Mouse (Mus musculus): ENCODE measurements around the gene Cmtm2a. TPM values are rescaled to one million over a fixed set of nuclear protein-coding genes. Genes with fewer than 3 reads are reported as not detected.
"Not testable (repeated sequence)": the region's sequence is repeated elsewhere in the genome, so short reads cannot be mapped to it uniquely, and the experiment has no call there.

The Cmtm2a gene
- total RNA-seq (2018; cell fraction: chromatin; rRNA removed), result not detected
- total RNA-seq (2018; cell fraction: cytosol; rRNA removed), result not detected
- not detected for total RNA-seq (2018; cell fraction: nucleus; rRNA removed)
- polyA plus RNA-seq (2018), result not detected in 3 replicates

DNA sequence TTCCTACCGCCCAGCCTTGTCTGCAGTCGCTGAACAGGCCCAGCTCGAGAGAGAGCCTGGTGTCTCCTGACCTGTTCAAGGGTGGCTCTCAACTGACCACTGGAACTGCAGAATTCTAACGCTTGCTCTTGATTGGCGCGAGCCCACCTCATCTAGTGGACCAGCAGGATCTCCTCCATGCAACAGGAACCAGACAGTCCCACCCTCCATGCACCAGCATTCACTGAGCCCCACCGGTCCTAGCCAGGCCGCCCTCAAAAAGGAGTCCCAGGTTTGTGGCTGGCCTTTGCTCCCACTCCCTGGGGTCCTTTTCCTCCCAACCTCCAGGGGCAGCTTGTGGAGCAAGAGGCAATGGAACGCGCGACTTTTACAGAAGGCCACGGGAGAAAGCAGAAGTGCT, at the start of gene Cmtm2a:
TSS of gene Cmtm2a (minus strand) at position 101 of the 400 bp plus-strand sequence.
- not testable (repeated sequence) for H3K4me3 ChIP-seq (ENCODE audit: inconsistent target); H3K27ac ChIP-seq; H3K36me3 ChIP-seq (ENCODE audit: inconsistent target); H3K79me2 ChIP-seq (ENCODE audit: inconsistent target)
- 72% methylated on average over 6 of the region's 12 CpGs for WGBS (ENCODE audit: missing documents)

DNA sequence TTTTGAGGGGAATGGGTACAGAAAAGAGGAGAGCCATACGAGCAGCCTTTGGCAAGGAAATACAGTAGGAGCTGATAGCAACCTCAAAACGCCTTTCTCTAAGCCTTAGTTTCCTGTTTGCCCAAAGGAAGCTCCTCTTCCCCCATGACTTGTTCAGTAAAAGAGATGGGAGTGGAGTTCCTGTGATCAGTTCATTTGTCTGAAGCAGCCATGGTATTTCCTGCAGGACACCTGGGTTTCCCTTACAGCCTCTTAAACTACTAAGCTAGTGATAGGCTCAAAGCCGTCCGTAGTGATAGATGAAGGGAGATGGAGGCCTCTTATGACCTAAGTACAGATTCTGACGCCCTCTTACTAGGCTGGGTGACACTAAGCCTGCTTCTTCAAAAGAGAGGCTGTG, 49.4 kb upstream of the Cmtm2a start:
- Histone ChIP-seq H3K4me3 (ENCODE audit: inconsistent target) (no peak overlapping the region), H3K27ac (peak overlapping the region; percentile 94), H3K79me2 (ENCODE audit: inconsistent target) (peaks cover 44% of the 10 kb centered on the region), H3K36me3 (ENCODE audit: inconsistent target) (peaks cover 27% of the 10 kb centered on the region)
- 78% methylated on average over 5 of the region's 5 CpGs for WGBS (ENCODE audit: missing documents)

DNA sequence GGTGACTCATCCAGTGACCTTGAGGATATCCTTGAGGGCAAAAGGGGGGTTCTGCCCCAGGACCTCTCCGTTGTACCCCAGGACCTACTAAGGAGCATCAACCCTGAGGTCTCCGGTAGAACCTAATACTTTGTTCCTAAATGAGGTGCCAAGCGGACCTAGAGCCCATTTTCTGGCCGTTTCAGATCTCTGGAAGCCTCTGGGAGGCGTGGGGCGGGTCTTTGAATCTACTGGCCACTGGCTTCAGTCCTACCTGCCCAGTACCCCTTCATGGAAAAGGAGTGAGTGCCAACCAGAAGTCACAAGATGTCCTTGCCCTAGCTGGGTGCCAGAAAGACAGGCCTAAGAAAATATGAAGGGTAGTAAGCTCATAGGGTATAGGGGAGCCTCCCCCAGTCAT, 48.7 kb upstream of the Cmtm2a start:
- peak overlapping the region; percentile 94 for H3K27ac ChIP-seq
- peak overlapping the region; percentile 51 for H3K4me3 ChIP-seq (ENCODE audit: inconsistent target)

DNA sequence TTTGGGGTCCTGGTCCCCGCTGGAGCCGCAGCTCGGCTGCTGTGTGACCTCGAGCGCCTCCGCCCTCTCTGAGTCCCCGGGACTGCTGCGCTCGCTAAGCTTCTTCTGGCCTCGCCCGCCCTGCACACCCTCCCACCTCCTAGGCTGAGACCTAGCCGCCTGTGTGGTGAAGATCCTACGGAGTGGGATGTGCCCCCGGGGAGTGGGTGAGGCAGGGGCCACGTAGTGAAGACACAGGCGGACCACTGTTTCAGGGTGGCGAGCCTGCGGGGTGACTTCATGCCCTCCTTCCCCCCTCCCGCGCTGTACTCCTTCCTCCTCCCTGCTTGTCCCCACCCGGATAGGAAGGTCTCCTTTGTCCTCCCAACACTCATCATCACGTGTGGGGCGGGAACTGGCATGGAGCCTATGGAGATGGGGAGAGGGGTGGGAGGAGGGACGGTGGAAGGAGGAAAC, 48.2 kb upstream of the Cmtm2a start:
- peaks cover 15% of the 10 kb centered on the region for H3K36me3 ChIP-seq (ENCODE audit: inconsistent target)
- H3K4me3 ChIP-seq (ENCODE audit: inconsistent target), result peak overlapping the region; percentile 51
- H3K79me2 ChIP-seq (ENCODE audit: inconsistent target), result peaks cover 44% of the 10 kb centered on the region
- 4% methylated on average over 22 of the region's 24 CpGs for whole genome bisulfite sequencing (ENCODE audit: missing documents)
- H3K27ac ChIP-seq, result peak overlapping the region; percentile 94

More for the DNA sequence above, 48.7 kb upstream of the Cmtm2a start:
- 76% methylated on average over 6 of the region's 6 CpGs for WGBS (ENCODE audit: missing documents)
- H3K79me2 ChIP-seq (ENCODE audit: inconsistent target), result peaks cover 44% of the 10 kb centered on the region
- H3K36me3 ChIP-seq (ENCODE audit: inconsistent target), result peaks cover 21% of the 10 kb centered on the region

DNA sequence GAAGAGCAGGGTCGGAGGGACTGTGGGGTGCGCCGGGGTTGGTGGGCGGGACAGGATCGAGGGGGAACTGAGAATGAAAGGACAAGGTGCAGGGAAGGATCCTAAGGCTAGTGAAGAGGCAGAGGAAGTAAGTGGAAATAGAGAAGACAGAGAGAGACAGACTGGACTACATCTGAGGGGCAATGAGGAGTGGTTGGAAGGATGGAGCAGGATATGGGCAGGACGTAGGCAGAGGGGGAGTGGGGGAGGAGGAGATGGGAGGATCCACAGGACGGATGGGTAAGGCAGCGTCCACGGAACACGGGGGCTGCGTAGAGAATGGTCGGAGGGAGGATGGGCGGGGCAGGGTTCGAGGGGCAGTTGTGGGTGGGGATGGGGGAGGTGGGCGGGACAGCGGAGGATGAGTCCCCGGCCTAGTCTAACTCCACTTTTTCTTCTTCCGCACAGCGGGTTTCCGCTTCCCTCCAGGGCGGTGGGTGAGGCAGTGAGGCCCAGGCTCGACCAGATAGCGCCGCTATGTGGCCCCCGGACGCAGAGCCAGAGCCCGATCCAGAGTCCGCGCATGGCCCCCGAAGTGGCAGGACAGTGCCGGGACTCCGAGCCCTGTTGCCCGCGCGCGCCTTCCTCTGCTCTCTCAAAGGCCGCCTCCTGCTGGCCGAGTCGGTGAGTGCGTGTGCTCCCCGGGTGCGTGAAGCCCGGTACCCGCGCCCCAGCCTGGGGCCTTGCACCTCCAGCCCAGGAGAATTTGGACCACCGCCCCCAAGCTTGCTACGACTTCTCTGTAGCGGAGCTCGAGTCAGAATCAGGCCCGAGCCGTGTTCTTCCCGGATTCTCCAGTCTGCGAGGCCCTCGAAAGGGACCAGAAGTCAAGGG, 47.5 kb upstream of the Cmtm2a start:
- Histone ChIP-seq H3K79me2 (ENCODE audit: inconsistent target) (peaks cover 44% of the 10 kb centered on the region), H3K36me3 (ENCODE audit: inconsistent target) (peaks cover 8% of the 10 kb centered on the region), H3K27ac (peak overlapping the region; percentile 94), H3K4me3 (ENCODE audit: inconsistent target) (peak overlapping the region; percentile 51)
- WGBS (ENCODE audit: missing documents), result 1% methylated on average over 49 of the region's 54 CpGs

DNA sequence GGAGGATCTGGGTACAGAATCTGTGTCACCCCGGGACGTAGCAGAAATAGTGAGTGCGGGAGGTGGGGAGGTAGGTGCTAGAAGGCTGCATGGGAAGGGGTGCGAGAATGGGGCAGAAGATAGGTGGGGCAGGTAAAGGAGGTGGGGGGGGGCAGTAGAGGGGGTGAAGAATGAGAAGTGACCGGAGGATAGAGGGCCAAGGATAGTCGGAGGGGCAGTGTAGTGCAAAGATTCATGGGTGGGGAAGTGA, 46.9 kb upstream of the Cmtm2a start:
- H3K79me2 ChIP-seq (ENCODE audit: inconsistent target), result peaks cover 39% of the 10 kb centered on the region
- 3% methylated on average over 6 of the region's 6 CpGs for WGBS (ENCODE audit: missing documents)
- peak overlapping the region; percentile 94 for H3K27ac ChIP-seq
- peaks cover 3% of the 10 kb centered on the region; the same call in 1 of the 2 replicates for H3K36me3 ChIP-seq (ENCODE audit: inconsistent target)
- H3K4me3 ChIP-seq (ENCODE audit: inconsistent target), result peak overlapping the region; percentile 51

DNA sequence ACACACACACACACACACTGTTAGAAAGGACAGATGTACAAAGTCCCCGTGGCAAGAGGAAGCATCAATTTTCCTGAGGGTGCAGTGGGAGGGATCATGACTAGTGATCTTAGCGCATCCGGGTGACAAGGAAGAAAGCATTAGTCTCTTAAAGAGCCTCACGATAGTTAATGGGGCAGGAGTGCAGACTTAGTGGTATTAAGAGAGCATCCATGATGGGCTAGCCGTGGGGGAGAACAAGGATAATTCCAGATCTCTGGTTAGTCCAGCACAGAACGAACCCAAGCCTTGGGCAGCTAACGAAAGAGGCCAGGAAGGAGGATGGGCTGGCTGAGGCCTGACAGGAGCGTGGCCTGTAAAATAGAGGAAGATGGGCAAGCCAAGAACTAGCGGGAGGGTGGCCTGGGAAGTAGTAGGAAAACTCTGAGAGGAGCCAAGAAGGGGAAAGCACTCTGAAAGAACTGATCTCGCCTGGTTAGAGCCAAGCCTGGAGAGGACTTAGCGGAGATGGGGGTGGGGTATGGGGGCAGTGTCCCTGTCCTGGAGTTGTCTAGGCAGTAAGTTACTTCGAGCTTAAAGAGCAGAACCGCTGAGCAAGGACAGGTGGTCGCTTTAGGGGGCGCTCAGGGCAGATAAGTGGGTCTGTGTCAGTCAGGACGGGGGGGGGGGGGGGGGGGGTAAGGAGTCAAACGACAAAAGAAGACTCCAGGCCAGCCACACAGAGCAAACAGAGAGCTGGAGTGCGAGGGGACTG, 46.4 kb upstream of the Cmtm2a start, which contains the start of gene Cmtm3:
TSS of gene Cmtm3 (plus strand) at position 182 of the 754 bp plus-strand sequence.
- Histone ChIP-seq H3K4me3 (ENCODE audit: inconsistent target) (peak within 1 kb of the TSS; percentile 51), H3K27ac (peak within 1 kb of the TSS; percentile 94), H3K36me3 (ENCODE audit: inconsistent target) (no peaks in the 10 kb centered on the region), H3K79me2 (ENCODE audit: inconsistent target) (peaks cover 34% of the 10 kb centered on the region)
- 34% methylated on average over 16 of the region's 18 CpGs for WGBS (ENCODE audit: missing documents)

DNA sequence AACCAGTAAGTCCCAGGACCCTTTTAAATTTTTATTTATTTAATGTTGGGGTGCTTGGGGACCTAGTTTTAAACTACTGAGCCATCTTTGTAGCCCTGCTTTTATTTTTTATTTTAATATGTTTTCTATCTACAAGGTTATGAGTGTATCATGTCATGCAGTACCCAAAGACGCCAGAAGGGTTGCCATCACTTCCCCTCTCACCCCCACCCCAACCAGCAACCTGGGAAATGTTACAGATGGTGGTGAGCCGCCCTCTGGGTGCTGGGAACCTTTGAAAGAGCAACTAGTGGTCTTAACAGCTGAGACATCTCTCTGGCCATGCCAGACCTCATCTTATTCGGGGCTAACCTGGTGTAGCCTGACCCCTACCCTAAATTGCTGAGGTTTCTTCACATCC, 44.9 kb upstream of the Cmtm2a start:
- Histone ChIP-seq H3K79me2 (ENCODE audit: inconsistent target) (peaks cover 20% of the 10 kb centered on the region), H3K36me3 (ENCODE audit: inconsistent target) (no peaks in the 10 kb centered on the region), H3K27ac (no peak overlapping the region), H3K4me3 (ENCODE audit: inconsistent target) (no peak overlapping the region)
- WGBS (ENCODE audit: missing documents), result 53% methylated on average over 3 of the region's 3 CpGs

DNA sequence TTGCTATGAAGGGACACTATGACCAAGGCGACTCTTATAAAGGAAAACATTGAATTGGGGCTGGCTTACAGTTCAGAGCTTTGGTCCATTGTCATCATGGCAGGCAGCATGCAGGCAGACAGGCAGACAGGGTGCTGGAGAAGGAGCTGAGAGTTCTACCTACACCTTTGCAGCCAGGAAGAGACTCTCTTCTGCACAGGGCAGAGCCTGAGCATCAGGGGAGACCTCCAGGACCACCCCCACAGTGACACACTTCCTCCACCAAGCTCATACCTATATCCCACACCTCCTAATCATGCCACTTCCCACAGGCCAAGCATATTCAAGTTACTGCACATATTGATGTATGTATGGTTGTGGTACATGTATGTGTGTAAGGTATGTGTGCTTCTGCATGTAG, 43.8 kb upstream of the Cmtm2a start:
- Histone ChIP-seq H3K79me2 (ENCODE audit: inconsistent target) (peaks cover 10% of the 10 kb centered on the region), H3K27ac (no peak overlapping the region)
- 83% methylated on average over 1 of the region's 1 CpGs for WGBS (ENCODE audit: missing documents)

DNA sequence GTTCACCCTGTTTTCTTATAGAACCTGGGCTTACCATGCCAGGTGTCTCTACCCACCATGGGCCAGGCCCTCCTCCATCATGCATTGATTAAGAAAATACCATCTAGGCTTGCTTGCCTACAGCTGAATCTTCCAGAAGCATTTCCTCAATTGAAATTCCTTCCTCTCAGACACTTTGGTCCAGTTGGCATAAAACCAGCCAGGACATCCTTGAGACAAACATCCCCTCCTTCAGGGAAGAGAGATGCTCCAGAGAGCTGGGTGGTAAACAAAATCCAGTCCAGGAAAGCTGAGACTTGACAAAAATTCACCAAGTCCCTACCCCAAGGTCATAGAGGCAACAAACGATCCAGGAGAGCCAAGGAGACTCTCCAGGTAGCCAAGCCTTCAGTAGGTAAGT, 41.2 kb upstream of the Cmtm2a start:
- Histone ChIP-seq H3K4me3 (ENCODE audit: inconsistent target) (no peak overlapping the region), H3K36me3 (ENCODE audit: inconsistent target) (no peaks in the 10 kb centered on the region), H3K27ac (peak overlapping the region; percentile 76), H3K79me2 (ENCODE audit: inconsistent target) (no peaks in the 10 kb centered on the region)
- no CpG with 5 or more reads among the region's 1 CpGs for WGBS (ENCODE audit: missing documents)

More for the DNA sequence above, 43.8 kb upstream of the Cmtm2a start:
- no peak overlapping the region for H3K4me3 ChIP-seq (ENCODE audit: inconsistent target)
- H3K36me3 ChIP-seq (ENCODE audit: inconsistent target), result no peaks in the 10 kb centered on the region

DNA sequence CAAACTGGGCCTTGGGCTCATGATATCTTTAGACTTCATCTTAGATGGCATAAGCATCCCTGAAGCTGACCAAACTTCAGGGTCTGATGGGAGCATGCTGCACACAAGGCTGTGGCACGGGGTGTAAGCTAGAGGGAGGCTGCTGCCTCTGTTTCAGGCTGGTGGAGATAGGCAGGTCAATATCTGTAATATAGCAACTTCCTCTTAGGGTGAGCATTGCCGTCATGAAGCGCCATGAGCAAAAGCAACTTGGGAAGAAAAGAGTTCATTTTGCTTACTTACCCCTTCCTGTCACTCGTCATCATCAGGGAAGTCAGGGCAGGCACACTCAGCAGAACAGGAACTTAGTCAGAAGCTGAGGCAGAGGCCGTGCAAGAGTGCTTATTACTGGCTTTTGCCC, 40.8 kb upstream of the Cmtm2a start:
- Histone ChIP-seq H3K36me3 (ENCODE audit: inconsistent target) (no peaks in the 10 kb centered on the region), H3K27ac (peak overlapping the region; percentile 76), H3K4me3 (ENCODE audit: inconsistent target) (no peak overlapping the region), H3K79me2 (ENCODE audit: inconsistent target) (no peaks in the 10 kb centered on the region)
- WGBS (ENCODE audit: missing documents), result 11% methylated on average over 5 of the region's 5 CpGs

DNA sequence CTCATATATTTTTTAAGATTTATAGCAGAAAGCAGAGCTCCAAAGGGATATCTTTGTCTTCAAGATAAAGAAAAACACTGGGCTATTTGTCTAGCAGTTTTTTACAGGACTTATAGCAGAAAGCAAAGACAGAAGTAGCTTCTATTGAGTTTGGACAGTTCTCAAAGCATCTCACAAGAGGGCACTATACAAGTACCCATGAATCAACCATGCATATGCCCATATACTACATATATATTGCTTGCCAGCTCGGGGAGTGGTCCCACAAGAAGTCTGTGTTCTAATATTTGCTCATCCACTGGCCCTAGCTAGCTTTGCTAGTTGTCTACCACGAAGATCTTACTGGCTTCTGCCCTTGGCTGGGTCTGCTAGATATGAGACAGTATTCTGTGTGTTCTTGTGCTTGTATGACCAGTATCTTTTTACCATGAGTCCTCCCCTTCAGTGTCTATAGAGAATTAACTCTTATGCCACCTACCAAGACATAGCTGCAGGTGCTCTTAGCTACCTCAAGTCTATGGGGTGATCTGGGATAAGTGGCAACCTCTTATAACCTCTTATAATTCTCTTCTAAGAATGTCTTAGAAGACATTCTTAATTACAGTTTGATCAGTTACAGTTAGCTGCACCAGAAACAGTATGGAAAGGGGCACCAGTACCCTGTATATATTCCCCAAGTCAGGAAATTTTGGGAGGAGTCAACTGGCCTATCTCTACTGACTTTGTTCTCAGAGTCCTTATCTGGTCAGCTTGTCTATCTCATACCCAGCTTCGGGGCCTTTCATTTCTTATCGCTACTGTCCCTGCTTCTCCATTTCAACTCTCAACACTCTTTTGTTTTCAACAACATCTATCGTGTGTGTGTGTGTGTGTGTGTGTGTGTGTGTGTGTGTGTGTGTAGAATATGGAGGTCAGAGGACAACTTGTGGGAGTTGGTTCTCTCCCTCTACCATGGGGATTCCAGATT, 40.0 kb upstream of the Cmtm2a start:
- Histone ChIP-seq H3K36me3 (ENCODE audit: inconsistent target) (no peaks in the 10 kb centered on the region), H3K27ac (peak overlapping the region; percentile 76), H3K79me2 (ENCODE audit: inconsistent target) (no peaks in the 10 kb centered on the region), H3K4me3 (ENCODE audit: inconsistent target) (no peak overlapping the region)
- WGBS (ENCODE audit: missing documents), result 78% methylated on average over 4 of the region's 5 CpGs

DNA sequence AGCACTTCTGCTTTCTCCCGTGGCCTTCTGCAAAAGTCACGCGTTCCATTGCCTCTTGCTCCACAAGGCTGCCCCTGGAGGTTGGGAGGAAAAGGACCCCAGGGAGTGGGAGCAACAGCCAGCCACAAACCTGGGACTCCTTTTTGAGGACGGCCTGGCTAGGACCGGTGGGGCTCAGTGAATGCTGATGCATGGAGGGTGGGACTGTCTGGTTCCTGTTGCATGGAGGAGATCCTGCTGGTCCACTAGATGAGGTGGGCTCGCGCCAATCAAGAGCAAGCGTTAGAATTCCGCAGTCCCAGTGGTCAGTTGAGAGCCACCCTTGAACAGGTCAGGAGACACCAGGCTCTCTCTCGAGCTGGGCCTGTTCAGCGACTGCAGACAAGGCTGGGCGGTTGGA, 28.9 kb upstream of the Cmtm2a start, which contains the start of gene Cmtm2b:
TSS of gene Cmtm2b (plus strand) at position 301 of the 400 bp plus-strand sequence.
- 87% methylated on average over 8 of the region's 12 CpGs for WGBS (ENCODE audit: missing documents)
- H3K36me3 ChIP-seq (ENCODE audit: inconsistent target); H3K79me2 ChIP-seq (ENCODE audit: inconsistent target); H3K27ac ChIP-seq; H3K4me3 ChIP-seq (ENCODE audit: inconsistent target): not testable (repeated sequence)

DNA sequence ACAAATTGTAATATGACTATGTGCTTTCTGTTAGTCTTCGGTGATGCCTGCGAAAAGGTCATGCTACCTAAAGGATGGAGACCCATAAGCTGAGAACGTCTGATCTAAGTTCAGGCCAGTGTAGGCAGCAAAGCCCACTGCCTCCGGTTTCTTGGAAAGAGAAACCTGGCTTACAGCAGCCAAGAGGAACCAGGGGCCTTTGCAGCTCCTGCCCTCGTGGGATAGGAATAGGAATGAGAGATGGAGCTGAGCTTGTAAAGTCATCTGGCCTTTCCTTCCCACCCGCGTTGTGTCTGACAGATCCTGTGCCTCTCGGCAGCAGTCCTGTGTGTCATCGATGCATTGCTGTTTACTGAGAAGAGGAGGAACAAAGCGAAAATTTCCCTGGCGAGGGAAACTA, 28.3 kb upstream of the Cmtm2a start, which contains the start of gene Gm11020:
TSS of gene Gm11020 (plus strand) at position 301 of the 400 bp plus-strand sequence.
- not testable (repeated sequence) for H3K79me2 ChIP-seq (ENCODE audit: inconsistent target); H3K27ac ChIP-seq; H3K36me3 ChIP-seq (ENCODE audit: inconsistent target); H3K4me3 ChIP-seq (ENCODE audit: inconsistent target)
- WGBS (ENCODE audit: missing documents), result 89% methylated on average over 7 of the region's 11 CpGs

Measured in macrophage (primary cell).